Mouse (Mus musculus): ENCODE measurements around the gene Rbm8a.

GRCm38 (mm10) chr3:96647365-96647764 lies 17.6 kb downstream of the Rbm8a start:
- TF ChIP-seq CTCF (IDR thresholded peaks at IDR 0.05; ENCODE audit: extremely low read depth, insufficient read length, insufficient replicate concordance, low read depth, low read length) = no peak
- TF ChIP-seq POLR2A (IDR thresholded peaks at IDR 0.05; ENCODE audit: low read depth, low read length) = no peak

Measured in small intestine, adult 2 months (tissue).